Mouse (Mus musculus) liver, adult (tissue): ENCODE measurements around the gene Nfatc2.

Source experiments
- GATA4 ChIP-seq: IDR thresholded peaks from 2 replicates; pipeline ENCODE4 v1.6.1; 2014; ENCODE audit warnings: mild to moderate bottlenecking, low read length; ENCODE audit not compliant: insufficient replicate concordance

The Nfatc2 gene

GRCm38 (mm10) chr2:168601491-168602386 is at the start of gene Nfatc2:
Nfatc2 (minus strand) TSS chr2:168601657.
- TF ChIP-seq GATA4: no peak

GRCm38 (mm10) chr2:168648171-168648570 is 46.7 kb upstream of the Nfatc2 start:
- TF ChIP-seq GATA4: no peak

GRCm38 (mm10) chr2:168644855-168645254 is 43.4 kb upstream of the Nfatc2 start:
- TF ChIP-seq GATA4: no peak

GRCm38 (mm10) chr2:168643524-168644177 is 42.2 kb upstream of the Nfatc2 start:
- no peak for TF ChIP-seq GATA4

GRCm38 (mm10) chr2:168642187-168642586 is 40.7 kb upstream of the Nfatc2 start:
- no peak for TF ChIP-seq GATA4

- no peak for TF ChIP-seq GATA4
Measured at GRCm38 (mm10) chr2:168640460-168640859, 39.0 kb upstream of the Nfatc2 start.

GRCm38 (mm10) chr2:168634881-168635280 is 33.4 kb upstream of the Nfatc2 start:
- TF ChIP-seq GATA4: no peak

GRCm38 (mm10) chr2:168633301-168633816 is 31.9 kb upstream of the Nfatc2 start:
- peak; percentile 36; the same call in 1 of the 2 replicates for TF ChIP-seq GATA4

GRCm38 (mm10) chr2:168632543-168632942 is 31.1 kb upstream of the Nfatc2 start:
- TF ChIP-seq GATA4: no peak

GRCm38 (mm10) chr2:168628787-168629186 is 27.3 kb upstream of the Nfatc2 start:
- no peak for TF ChIP-seq GATA4

- no peak for TF ChIP-seq GATA4
Measured at GRCm38 (mm10) chr2:168627829-168628770, 26.6 kb upstream of the Nfatc2 start.

- TF ChIP-seq GATA4: no peak
Measured at GRCm38 (mm10) chr2:168626385-168626784, 24.9 kb upstream of the Nfatc2 start.

- TF ChIP-seq GATA4: no peak
Measured at GRCm38 (mm10) chr2:168625091-168625490, 23.6 kb upstream of the Nfatc2 start.

- TF ChIP-seq GATA4: no peak
Measured at GRCm38 (mm10) chr2:168621111-168621802, 19.8 kb upstream of the Nfatc2 start.
